Mouse (Mus musculus) thymus, adult 2 months (tissue): ENCODE results near the gene Col25a1. TPM values are rescaled to one million over a fixed set of nuclear protein-coding genes. Genes with fewer than 3 reads are reported as not detected.

Source experiments
- DNase-seq: peaks from one replicate; pipeline ENCODE4 v3.0.0; 2021
- H3K27ac ChIP-seq: fragments of 200-500 bp; 2 replicates; pipeline ENCODE4 v1.5.1; 2012; ENCODE audit warnings: low read length, control low read depth; ENCODE audit not compliant: control insufficient read depth, insufficient read depth
- H3K27me3 ChIP-seq: fragments of 200-500 bp; 2 replicates; pipeline ENCODE4 v1.6.1; 2012; ENCODE audit warnings: mild to moderate bottlenecking, low read length, moderate library complexity, mixed read lengths; ENCODE audit not compliant: control insufficient read depth, insufficient read depth
- H3K36me3 ChIP-seq: fragments of 200-500 bp; 2 replicates; pipeline ENCODE4 v1.6.1; 2012; ENCODE audit warnings: mild to moderate bottlenecking, low read length, moderate library complexity; ENCODE audit not compliant: control insufficient read depth, insufficient read depth
- H3K4me1 ChIP-seq: fragments of 200-500 bp; replicated peaks from 2 replicates; pipeline ENCODE4 v1.6.1; 2012; ENCODE audit warnings: low read length; ENCODE audit not compliant: control insufficient read depth, insufficient read depth
- H3K4me3 ChIP-seq: fragments of 200-500 bp; 2 replicates; pipeline ENCODE4 v1.5.1; 2012; ENCODE audit warnings: mild to moderate bottlenecking, low read length, control low read depth, moderate library complexity; ENCODE audit not compliant: control insufficient read depth, insufficient read depth
- CTCF ChIP-seq: fragments of 200-500 bp; IDR thresholded peaks from 2 replicates; pipeline ENCODE4 v1.5.1; 2012; ENCODE audit warnings: mild to moderate bottlenecking, control low read depth, low read length, moderate library complexity, borderline replicate concordance; ENCODE audit not compliant: control insufficient read depth, poor library complexity, insufficient read depth; ENCODE audit errors: extremely low read depth
- POLR2A ChIP-seq: fragments of 200-500 bp; IDR thresholded peaks from 2 replicates; pipeline ENCODE4 v1.6.1; 2012; ENCODE audit warnings: mild to moderate bottlenecking, low read length, control low read depth, moderate library complexity; ENCODE audit not compliant: control insufficient read depth, poor library complexity, insufficient read depth; ENCODE audit errors: extremely low read depth
- WGBS: fragments of 180-500 bp; shearing (Covaris S2); methylation state at CpG from one replicate; pipeline ENCODE4 v1.1.7; 2018; 5-methylcytosine and 5-hydroxymethylcytosine counted together
- polyA plus RNA-seq: library from polyadenylated mRNA; depleted of rRNA; stranded (reverse); fragments of >200 nt; gene quantifications from 2 replicates; pipeline ENCODE4 v1.2.3, GENCODE M21; 2012

Gene Col25a1
- polyA plus RNA-seq, 1 experiment, result not detected

- no peak overlapping the region for H3K27ac ChIP-seq
- no peaks in the 10 kb centered on the region for H3K27me3 ChIP-seq
- no peaks in the 10 kb centered on the region for H3K4me1 ChIP-seq
- H3K4me3 ChIP-seq, result no peak overlapping the region
- no peak for DNase-seq
- no peak for TF ChIP-seq CTCF
- no peak for TF ChIP-seq POLR2A
- 93% methylated on average over 7 of the region's 7 CpGs for WGBS
- no peaks in the 10 kb centered on the region for H3K36me3 ChIP-seq
Observed at GRCm38 (mm10) chr3:130232944-130233343, 101.6 kb downstream of the Col25a1 start.

GRCm38 (mm10) chr3:130235233-130235632 lies 103.9 kb downstream of the Col25a1 start:
- TF ChIP-seq POLR2A, result no peak
- TF ChIP-seq CTCF, result no peak
- H3K27ac ChIP-seq, result no peak overlapping the region
- H3K4me1 ChIP-seq, result no peaks in the 10 kb centered on the region
- H3K36me3 ChIP-seq, result no peaks in the 10 kb centered on the region
- no peaks in the 10 kb centered on the region for H3K27me3 ChIP-seq
- WGBS, result 98% methylated on average over 1 of the region's 1 CpGs
- no peak overlapping the region for H3K4me3 ChIP-seq
- DNase-seq, result no peak

- DNase-seq, result no peak
- WGBS, result 90% methylated on average over 7 of the region's 7 CpGs
- no peaks in the 10 kb centered on the region for H3K4me1 ChIP-seq
- H3K4me3 ChIP-seq, result no peak overlapping the region
- no peaks in the 10 kb centered on the region for H3K27me3 ChIP-seq
- H3K27ac ChIP-seq, result no peak overlapping the region
- H3K36me3 ChIP-seq, result no peaks in the 10 kb centered on the region
- no peak for TF ChIP-seq POLR2A
- no peak for TF ChIP-seq CTCF
Observed at GRCm38 (mm10) chr3:130236129-130236528, 104.8 kb downstream of the Col25a1 start.

- Histone ChIP-seq H3K27ac (no peak overlapping the region), H3K4me3 (no peak overlapping the region), H3K36me3 (no peaks in the 10 kb centered on the region), H3K27me3 (no peaks in the 10 kb centered on the region), H3K4me1 (no peaks in the 10 kb centered on the region)
- WGBS, result 5% methylated on average over 1 of the region's 1 CpGs
- no peak for DNase-seq
- no peak for TF ChIP-seq CTCF
- TF ChIP-seq POLR2A, result no peak
Observed at GRCm38 (mm10) chr3:130237852-130238251, 106.6 kb downstream of the Col25a1 start.

- no peaks in the 10 kb centered on the region for H3K27me3 ChIP-seq
- no peak overlapping the region for H3K27ac ChIP-seq
- no peak overlapping the region for H3K4me3 ChIP-seq
- no peaks in the 10 kb centered on the region for H3K4me1 ChIP-seq
- no peak for TF ChIP-seq CTCF
- TF ChIP-seq POLR2A, result no peak
- WGBS, result 36% methylated on average over 4 of the region's 4 CpGs
- H3K36me3 ChIP-seq, result no peaks in the 10 kb centered on the region
- no peak for DNase-seq
Observed at GRCm38 (mm10) chr3:130241924-130242323, 110.6 kb downstream of the Col25a1 start.

GRCm38 (mm10) chr3:130242647-130243296 lies 111.5 kb downstream of the Col25a1 start:
- H3K36me3 ChIP-seq, result no peaks in the 10 kb centered on the region
- no peaks in the 10 kb centered on the region for H3K27me3 ChIP-seq
- no peak overlapping the region for H3K4me3 ChIP-seq
- no peak for DNase-seq
- no peaks in the 10 kb centered on the region for H3K4me1 ChIP-seq
- no peak for TF ChIP-seq CTCF
- no peak overlapping the region for H3K27ac ChIP-seq
- 66% methylated on average over 8 of the region's 8 CpGs for WGBS

GRCm38 (mm10) chr3:130252355-130252754 lies 121.1 kb downstream of the Col25a1 start:
- no peaks in the 10 kb centered on the region for H3K27me3 ChIP-seq
- TF ChIP-seq POLR2A, result no peak
- TF ChIP-seq CTCF, result no peak
- no peaks in the 10 kb centered on the region for H3K36me3 ChIP-seq
- H3K4me1 ChIP-seq, result no peaks in the 10 kb centered on the region
- no peak overlapping the region for H3K4me3 ChIP-seq
- H3K27ac ChIP-seq, result no peak overlapping the region
- no peak for DNase-seq
- 83% methylated on average over 7 of the region's 7 CpGs for WGBS
